Mouse (Mus musculus) intestine, postnatal 0 days (tissue): ENCODE measurements around the gene Gm21775. TPM values are rescaled to one million over a fixed set of nuclear protein-coding genes. Genes with fewer than 3 reads are reported as not detected.
"Not testable (repeated sequence)": the region's sequence is repeated elsewhere in the genome, so short reads cannot be mapped to it uniquely, and the experiment has no call there.

ENCODE experiments used
- ATAC-seq: fragments of 200-750 bp; cut with Nextera tagmentation; 2 replicates; pipeline ENCODE4 v1.8.0; 2017; ENCODE audit warnings: mild to moderate bottlenecking, moderate TSS enrichment, moderate library complexity
- H3K27ac ChIP-seq: fragments of 300-500 bp; sonication (generic); 2 replicates; pipeline ENCODE4 v1.5.1; 2014; ENCODE audit warnings: mild to moderate bottlenecking, low read depth, low read length, moderate library complexity
- H3K27me3 ChIP-seq: fragments of 300-500 bp; sonication (generic); replicated peaks from 2 replicates; pipeline ENCODE4 v1.6.1; 2014; ENCODE audit warnings: low read length, mixed read lengths; ENCODE audit not compliant: control insufficient read depth, insufficient read depth
- H3K36me3 ChIP-seq: fragments of 300-500 bp; sonication (generic); 2 replicates; pipeline ENCODE4 v1.6.1; 2014; ENCODE audit warnings: mild to moderate bottlenecking, moderate library complexity; ENCODE audit not compliant: control insufficient read depth, insufficient read depth
- H3K4me1 ChIP-seq: fragments of 300-500 bp; sonication (generic); replicated peaks from 2 replicates; pipeline ENCODE4 v1.6.1; 2014; ENCODE audit warnings: antibody characterized with exemption, low read length, mixed read lengths; ENCODE audit not compliant: control insufficient read depth, insufficient read depth
- H3K4me2 ChIP-seq: fragments of 300-500 bp; sonication (generic); replicated peaks from 2 replicates; pipeline ENCODE4 v1.6.1; 2014; ENCODE audit warnings: low read depth, mild to moderate bottlenecking, moderate library complexity
- H3K4me3 ChIP-seq: fragments of 300-500 bp; sonication (generic); 2 replicates; pipeline ENCODE4 v1.5.1; 2014; ENCODE audit warnings: low read depth, low read length
- H3K9ac ChIP-seq: fragments of 300-500 bp; sonication (generic); 2 replicates; pipeline ENCODE4 v1.6.1; 2014; ENCODE audit warnings: mild to moderate bottlenecking, low read depth, low read length
- H3K9me3 ChIP-seq: fragments of 300-500 bp; sonication (generic); 2 replicates; pipeline ENCODE4 v1.6.1; 2016; ENCODE audit warnings: mixed run types; ENCODE audit not compliant: control insufficient read depth
- WGBS: fragments of 180-500 bp; shearing (Covaris S2); extraction: QIAGEN DNeasy Blood & Tissue Kit; methylation state at CpG from one replicate; pipeline ENCODE4 v1.1.7; 2014; 5-methylcytosine and 5-hydroxymethylcytosine counted together
- polyA plus RNA-seq: library from polyadenylated mRNA; unstranded; fragments of >200 nt; fragmentation: Nextera tagmentation; extraction: Ambion mirVana; gene quantifications from 2 replicates; pipeline ENCODE4 v1.2.1, GENCODE M21; 2015

The Gm21775 gene
- polyA plus RNA-seq = not detected in 2 replicates

GRCm38 (mm10) chrY:10553153-10553552 lies at the start of gene Gm21775:
Gene Gm21775 (plus strand): TSS chrY:10553453.
- not testable (repeated sequence) for H3K4me3 ChIP-seq, ATAC-seq, H3K9me3 ChIP-seq, H3K36me3 ChIP-seq, H3K4me1 ChIP-seq, H3K27ac ChIP-seq, H3K27me3 ChIP-seq, H3K4me2 ChIP-seq, H3K9ac ChIP-seq
- 100% methylated on average over 1 of the region's 5 CpGs for WGBS

GRCm38 (mm10) chrY:10535942-10536341 lies 17.3 kb upstream of the Gm21775 start, which contains the start of gene Gm20737:
Gene Gm20737 (minus strand): TSS chrY:10536042.
- not testable (repeated sequence) for H3K9ac ChIP-seq, H3K27ac ChIP-seq, H3K36me3 ChIP-seq, H3K4me2 ChIP-seq, ATAC-seq, H3K4me1 ChIP-seq, H3K4me3 ChIP-seq, H3K27me3 ChIP-seq, H3K9me3 ChIP-seq

Other genes with a start within 250 kb of the Gm21775 start
- not detected in 2 replicates for gene Gm20834, start 228.9 kb upstream of the Gm21775 start, polyA plus RNA-seq
- not detected in 2 replicates for gene Gm28510, start 140.7 kb upstream of the Gm21775 start, polyA plus RNA-seq
- gene Gm20737, start 17.4 kb upstream of the Gm21775 start, polyA plus RNA-seq = not detected in 2 replicates
- not detected in 2 replicates for gene Gm21900, start 62.9 kb downstream of the Gm21775 start, polyA plus RNA-seq
- gene Gm20777, start 199.0 kb downstream of the Gm21775 start, polyA plus RNA-seq = not detected in 2 replicates